Mouse (Mus musculus) brown adipose tissue, adult 24 weeks (tissue): Measurements from ENCODE around the gene Prss29. TPM values are rescaled to one million over a fixed set of nuclear protein-coding genes. Genes with fewer than 3 reads are reported as not detected.

ENCODE experiments used
- H3K27ac ChIP-seq: fragments of 200-500 bp; replicated peaks from 2 replicates; pipeline ENCODE4 v1.5.1; 2012; ENCODE audit warnings: low read depth, mild to moderate bottlenecking, low read length
- H3K4me1 ChIP-seq: fragments of 200-500 bp; 2 replicates; pipeline ENCODE4 v1.6.1; 2012; ENCODE audit warnings: low read length, mixed read lengths; ENCODE audit not compliant: control insufficient read depth, insufficient read depth, insufficient read length
- H3K4me3 ChIP-seq: fragments of 200-500 bp; 2 replicates; pipeline ENCODE4 v1.5.1; 2012; ENCODE audit warnings: low read depth, mild to moderate bottlenecking, low read length, moderate library complexity; ENCODE audit not compliant: insufficient read depth
- polyA plus RNA-seq: library from polyadenylated mRNA; stranded (reverse); fragments of >200 nt; gene quantifications from 2 replicates; pipeline ENCODE4 v1.2.4, GENCODE M21; 2012; ENCODE audit not compliant: missing spikeins, insufficient read depth, insufficient read length

Gene Prss29
- polyA plus RNA-seq, 1 experiment = not detected

DNA sequence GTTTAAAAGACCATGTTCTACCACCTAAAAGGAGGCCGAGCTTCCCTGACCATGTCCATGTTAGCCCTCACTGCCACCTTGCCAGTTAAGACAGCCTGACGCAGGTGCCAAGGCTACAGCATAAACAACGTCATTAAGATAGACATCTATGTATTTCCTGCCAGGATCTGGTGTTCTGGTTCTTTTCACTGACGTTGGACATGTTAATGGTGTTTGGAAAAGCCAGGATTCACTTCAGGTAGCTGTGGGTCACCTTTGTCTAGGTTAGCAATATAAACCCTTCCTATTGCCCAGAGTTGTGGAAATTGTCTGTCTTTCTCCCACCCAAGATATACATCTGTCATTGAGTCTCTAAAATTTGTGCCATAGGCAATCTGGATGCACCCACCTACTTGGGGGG lies 10.1 kb upstream of the Prss29 start, which contains the start of gene Prss28:
Gene Prss28, plus strand, starts transcription at position 301 of the 400 bp plus-strand sequence.
- no peak within 1 kb of the TSS for H3K27ac ChIP-seq
- H3K4me1 ChIP-seq = no peaks in the 10 kb centered on the region
- H3K4me3 ChIP-seq = no peak within 1 kb of the TSS

DNA sequence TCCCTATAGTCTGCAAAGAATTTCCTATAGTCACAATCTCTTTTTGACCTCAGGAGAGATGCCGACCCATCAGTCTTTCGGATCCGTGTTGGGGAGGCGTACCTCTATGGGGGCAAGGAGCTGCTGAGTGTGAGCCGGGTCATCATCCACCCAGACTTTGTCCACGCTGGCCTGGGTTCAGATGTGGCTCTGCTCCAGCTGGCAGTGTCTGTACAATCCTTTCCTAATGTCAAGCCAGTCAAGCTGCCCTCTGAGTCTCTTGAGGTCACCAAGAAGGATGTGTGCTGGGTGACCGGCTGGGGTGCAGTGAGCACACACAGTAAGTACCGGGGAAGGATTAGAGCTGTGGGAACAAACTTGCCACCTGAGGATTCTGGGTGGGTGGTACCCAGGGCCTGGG lies 2.4 kb downstream of the Prss29 start:
- H3K4me1 ChIP-seq = no peaks in the 10 kb centered on the region
- H3K4me3 ChIP-seq = no peak overlapping the region
- H3K27ac ChIP-seq = no peak overlapping the region

DNA sequence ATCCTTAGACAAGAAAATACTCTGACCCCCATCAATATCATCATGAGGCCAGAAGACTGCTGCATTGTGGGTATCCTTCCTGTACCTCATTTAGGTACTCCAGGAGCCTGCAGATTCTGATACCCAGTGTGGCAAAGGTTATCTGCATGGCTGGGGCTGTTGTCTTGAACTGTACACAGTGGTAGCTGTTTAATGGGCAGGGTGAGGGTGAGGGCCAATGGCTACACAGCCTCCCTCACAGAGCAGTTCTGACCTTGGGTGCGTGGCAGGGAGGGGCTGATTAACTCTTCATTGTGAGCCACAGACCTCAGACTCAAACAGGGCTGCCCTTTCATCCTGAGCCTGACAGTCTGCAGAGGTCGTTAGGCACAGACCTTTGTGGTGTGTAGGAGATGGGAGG lies 4.5 kb downstream of the Prss29 start:
- H3K27ac ChIP-seq = no peak overlapping the region
- no peaks in the 10 kb centered on the region for H3K4me1 ChIP-seq
- H3K4me3 ChIP-seq = no peak overlapping the region

DNA sequence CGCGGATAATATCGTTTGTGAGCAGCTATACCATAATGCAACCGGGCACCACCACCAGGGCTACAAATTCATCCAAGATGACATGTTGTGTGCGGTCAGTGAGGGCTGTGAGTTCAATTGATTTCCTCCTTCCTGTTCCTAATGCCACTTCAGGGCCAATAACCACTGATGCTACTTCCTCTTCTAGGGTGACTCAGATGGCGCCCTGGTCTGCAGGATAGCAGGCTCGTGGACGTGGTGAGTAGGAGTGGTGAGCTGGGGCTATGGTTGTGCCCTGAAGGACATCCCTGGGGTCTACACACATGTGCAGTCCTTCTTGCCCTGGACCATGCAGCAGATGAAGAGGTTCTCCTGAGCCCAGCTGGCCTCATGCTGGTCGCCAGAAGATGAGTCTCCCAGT lies 13.9 kb downstream of the Prss29 start:
- no peak overlapping the region for H3K4me3 ChIP-seq
- H3K27ac ChIP-seq = no peak overlapping the region
- no peaks in the 10 kb centered on the region for H3K4me1 ChIP-seq

DNA sequence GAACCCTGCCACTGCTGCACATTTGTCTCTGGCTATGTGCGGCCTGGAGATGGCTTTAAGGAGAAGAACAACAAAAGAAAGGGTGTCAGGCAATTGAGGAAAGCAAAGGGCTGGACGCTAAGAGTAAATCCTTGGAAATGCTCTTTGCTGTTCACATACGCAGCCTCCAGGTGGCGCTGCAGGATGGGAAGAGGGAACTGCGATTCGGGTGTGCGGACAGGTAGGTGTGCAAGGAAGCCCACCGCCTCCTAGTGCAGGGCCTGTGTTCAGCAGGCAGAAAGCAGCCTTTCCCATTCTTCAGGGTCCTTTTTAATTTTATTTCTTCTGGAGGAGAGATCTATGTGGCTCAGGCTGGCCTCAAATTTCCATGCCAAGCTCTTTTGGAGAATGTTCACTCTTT lies 15.5 kb downstream of the Prss29 start:
- H3K4me1 ChIP-seq = no peaks in the 10 kb centered on the region
- H3K27ac ChIP-seq = no peak overlapping the region
- H3K4me3 ChIP-seq = no peak overlapping the region

DNA sequence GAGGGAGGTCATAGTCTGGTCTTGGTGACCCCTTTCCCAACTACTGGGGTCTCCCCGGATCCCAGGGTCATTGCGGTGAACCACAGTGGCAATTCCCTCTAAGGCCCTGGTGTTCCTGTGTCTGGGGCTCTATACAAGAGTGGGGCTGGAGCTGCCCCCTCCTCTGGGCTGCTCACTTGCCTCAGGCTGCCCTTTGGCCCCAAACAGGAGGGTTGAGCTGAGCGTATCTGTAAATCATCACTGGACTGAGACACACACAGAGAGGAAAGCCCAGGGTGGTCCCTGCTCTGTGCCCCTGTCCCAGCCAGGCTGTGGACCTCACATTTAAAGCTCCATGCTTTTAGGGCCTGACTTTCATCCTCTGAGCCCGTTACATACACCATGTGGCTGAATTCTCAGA lies 19.8 kb downstream of the Prss29 start:
- Histone ChIP-seq H3K4me3 (no peak overlapping the region), H3K4me1 (no peaks in the 10 kb centered on the region), H3K27ac (no peak overlapping the region)

DNA sequence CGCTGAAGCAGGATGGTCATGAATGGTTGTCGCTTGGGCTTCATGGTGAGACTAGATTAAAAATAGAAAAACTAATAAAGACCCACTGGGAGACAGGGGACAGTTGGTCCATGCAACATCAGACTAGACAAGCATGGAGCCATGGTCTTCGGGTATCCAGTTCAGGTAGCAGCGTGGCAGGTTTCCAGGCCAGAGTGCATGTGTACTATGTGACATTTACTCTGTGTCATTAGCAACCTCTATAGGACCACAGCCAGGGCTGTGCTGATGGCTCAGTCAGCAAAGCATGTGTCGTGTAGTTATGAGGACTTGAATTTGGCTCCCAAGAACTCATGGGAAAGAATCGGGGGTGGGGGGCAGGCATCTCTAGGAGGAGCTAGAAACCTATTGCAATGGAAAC lies 21.5 kb downstream of the Prss29 start:
- H3K27ac ChIP-seq = no peak overlapping the region
- no peaks in the 10 kb centered on the region for H3K4me1 ChIP-seq
- H3K4me3 ChIP-seq = no peak overlapping the region

DNA sequence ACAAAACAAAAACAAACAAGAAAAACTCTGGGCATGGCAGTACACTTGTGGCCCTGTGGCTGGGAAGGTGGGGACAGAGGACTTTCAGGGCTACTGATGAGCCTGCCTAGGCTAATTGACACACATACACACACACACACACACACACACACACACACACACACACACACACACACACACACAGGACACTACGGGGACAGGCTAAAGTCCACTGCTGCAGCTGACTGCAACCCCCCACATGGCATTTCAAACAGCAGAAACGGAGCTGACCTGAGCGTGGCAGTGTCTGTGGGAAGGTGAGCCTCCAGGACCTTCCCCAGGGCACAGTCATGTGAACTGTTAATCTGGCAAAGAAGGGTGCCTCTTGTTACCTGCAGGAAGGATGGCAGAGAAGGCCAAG lies 23.0 kb downstream of the Prss29 start:
- H3K27ac ChIP-seq = no peak overlapping the region
- H3K4me1 ChIP-seq = no peaks in the 10 kb centered on the region
- H3K4me3 ChIP-seq = no peak overlapping the region

DNA sequence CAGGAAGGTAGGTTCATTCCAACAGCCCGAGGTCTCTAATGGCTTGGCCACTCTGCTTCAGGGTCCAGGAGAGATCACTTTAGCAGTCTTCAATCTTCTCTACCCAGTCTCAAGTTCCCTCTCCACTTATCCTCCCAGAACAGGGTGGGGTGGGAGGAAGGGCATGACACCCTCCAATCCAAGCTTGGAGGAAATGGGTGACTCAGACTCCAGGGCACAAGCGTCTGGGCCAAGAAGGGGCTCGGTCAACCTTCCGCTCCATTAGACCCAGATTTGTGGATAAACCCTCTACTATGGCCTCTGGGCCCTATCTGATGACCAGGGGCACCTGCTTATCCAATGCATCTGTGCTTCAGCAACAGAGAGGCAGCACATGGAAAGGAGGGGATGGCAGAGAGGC lies 27.0 kb downstream of the Prss29 start, which contains the start of gene Tpsab1:
Gene Tpsab1, minus strand, starts transcription at position 101 of the 400 bp plus-strand sequence.
- Histone ChIP-seq H3K27ac (no peak within 1 kb of the TSS), H3K4me3 (no peak within 1 kb of the TSS), H3K4me1 (no peaks in the 10 kb centered on the region)

DNA sequence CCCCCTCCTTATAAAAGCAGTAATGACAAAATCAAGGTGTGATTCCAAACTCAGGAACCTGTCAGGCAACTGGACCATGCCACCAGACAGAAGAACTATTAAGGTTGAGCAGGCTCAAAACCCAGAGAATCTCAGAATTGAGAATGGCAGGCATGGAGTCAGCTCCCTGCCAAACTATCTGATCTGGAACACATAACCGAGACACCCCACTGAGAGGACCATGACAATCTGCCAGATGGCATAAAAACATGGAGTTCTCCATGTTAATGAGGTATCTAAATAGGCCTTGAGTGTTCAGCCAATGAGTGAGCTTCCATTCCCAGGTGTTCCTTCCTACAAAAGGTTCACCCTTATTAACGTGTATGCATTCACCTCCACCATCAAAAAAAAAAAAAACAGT lies 42.8 kb downstream of the Prss29 start:
- Histone ChIP-seq H3K4me3 (no peak overlapping the region), H3K4me1 (no peaks in the 10 kb centered on the region), H3K27ac (no peak overlapping the region)

DNA sequence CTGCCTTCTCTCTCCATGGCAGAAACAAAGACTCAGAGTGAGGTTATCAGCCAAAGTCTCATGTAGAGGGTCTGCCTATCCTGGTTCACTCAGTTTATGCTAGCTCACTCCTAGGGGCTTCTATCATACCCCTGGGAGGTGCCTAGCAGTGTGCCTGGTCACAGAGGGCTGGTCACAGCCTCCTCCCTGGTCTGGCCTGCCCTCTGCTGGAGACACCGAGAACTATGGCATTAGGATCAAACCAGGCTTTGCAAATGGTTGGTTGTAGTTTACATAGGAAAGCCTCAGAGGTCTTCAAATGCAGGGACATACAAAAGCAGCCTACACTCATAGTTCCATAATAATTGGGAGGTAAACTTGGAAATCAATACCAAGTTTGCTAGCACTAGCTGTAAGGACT lies 45.3 kb downstream of the Prss29 start:
- no peaks in the 10 kb centered on the region for H3K4me1 ChIP-seq
- no peak overlapping the region for H3K27ac ChIP-seq
- no peak overlapping the region for H3K4me3 ChIP-seq

DNA sequence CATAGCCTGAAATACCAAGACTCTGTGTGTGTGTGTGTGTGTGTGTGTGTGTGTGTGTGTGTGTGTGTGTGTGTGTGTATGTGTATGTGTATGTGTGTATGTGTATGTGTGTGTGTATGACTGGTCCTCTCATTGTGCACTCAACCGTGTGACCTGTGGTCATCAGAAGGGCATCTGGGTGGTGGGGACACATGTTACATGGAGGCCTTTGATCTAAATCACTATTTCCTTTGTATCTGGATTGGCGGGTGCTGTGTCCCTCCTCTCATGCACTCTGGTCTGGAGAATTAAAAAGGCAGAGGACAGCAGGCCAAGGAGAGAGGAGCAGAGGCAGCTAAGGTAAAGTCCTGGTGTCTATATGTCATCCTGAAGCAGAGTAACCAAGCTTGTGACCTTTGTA lies 47.6 kb downstream of the Prss29 start, which contains the start of gene Tpsb2:
Gene Tpsb2, plus strand, starts transcription at position 301 of the 400 bp plus-strand sequence.
- Histone ChIP-seq H3K27ac (no peak within 1 kb of the TSS), H3K4me1 (no peaks in the 10 kb centered on the region), H3K4me3 (no peak within 1 kb of the TSS)

DNA sequence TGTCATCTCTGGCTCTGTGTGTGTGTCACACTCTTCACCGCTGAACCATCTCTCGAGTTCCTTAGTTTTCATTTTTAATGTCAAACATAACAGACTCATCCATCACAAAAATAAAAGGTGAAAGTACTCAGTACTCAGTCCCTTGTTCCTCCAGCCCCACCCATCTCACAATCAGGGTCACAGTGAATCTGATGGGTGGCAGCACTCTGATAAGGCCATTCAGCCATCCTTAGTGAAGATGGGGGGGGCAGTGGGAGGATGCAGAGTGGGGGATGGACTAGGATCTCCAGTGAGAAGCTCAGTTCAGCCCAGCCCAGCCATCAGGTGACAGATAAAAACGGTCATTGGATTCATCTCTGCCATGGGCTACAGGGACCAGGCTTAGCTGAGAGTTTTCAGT lies 50.5 kb downstream of the Prss29 start, which contains the start of gene Tpsg1:
Gene Tpsg1, plus strand, starts transcription at position 301 of the 400 bp plus-strand sequence.
- H3K4me1 ChIP-seq = no peaks in the 10 kb centered on the region

More for the DNA sequence above, 50.5 kb downstream of the Prss29 start, which contains the start of gene Tpsg1:
- H3K27ac ChIP-seq = no peak within 1 kb of the TSS
- no peak within 1 kb of the TSS for H3K4me3 ChIP-seq

Other genes with a start within 250 kb of the Prss29 start
- 13.1 and 22.6 TPM in 2 replicates for gene Tmem204, start 235.1 kb upstream of the Prss29 start, polyA plus RNA-seq
- 10.1 and 12.9 TPM in 2 replicates for gene Telo2, start 202.7 kb upstream of the Prss29 start, polyA plus RNA-seq
- gene Ptx4, start 197.9 kb upstream of the Prss29 start, polyA plus RNA-seq = not detected in 2 replicates
- gene Clcn7, start 185.3 kb upstream of the Prss29 start, polyA plus RNA-seq = 9.6 and 11.5 TPM in 2 replicates
- not detected in 2 replicates for gene Ccdc154, start 156.2 kb upstream of the Prss29 start, polyA plus RNA-seq
- gene Gm38655, start 143.2 kb upstream of the Prss29 start, polyA plus RNA-seq = not detected in 2 replicates
- 27.3 and 36.9 TPM in 2 replicates for gene BC003965, start 134.1 kb upstream of the Prss29 start, polyA plus RNA-seq
- 2.5 and 4.3 TPM in 2 replicates for gene Unkl, start 130.3 kb upstream of the Prss29 start, polyA plus RNA-seq
- 27.6 and 32.7 TPM in 2 replicates for gene Gnptg, start 78.5 kb upstream of the Prss29 start, polyA plus RNA-seq
- gene Tsr3, start 78.5 kb upstream of the Prss29 start, polyA plus RNA-seq = 9.9 and 13.1 TPM in 2 replicates
- 1.1 and 2.9 TPM in 2 replicates for gene Baiap3, start 62.3 kb upstream of the Prss29 start, polyA plus RNA-seq
- gene Ube2i, start 44.0 kb upstream of the Prss29 start, polyA plus RNA-seq = 56.0 and 66.5 TPM in 2 replicates
- not detected in 2 replicates for gene Prss34, start 20.3 kb upstream of the Prss29 start, polyA plus RNA-seq
- not detected in 2 replicates for gene Prss28, start 10.0 kb upstream of the Prss29 start, polyA plus RNA-seq
- gene Tpsab1, start 26.9 kb downstream of the Prss29 start, polyA plus RNA-seq = 0.63 TPM in 1 of 2 replicates, not detected in the other
- 6.1 and 8.8 TPM in 2 replicates for gene Tpsb2, start 47.7 kb downstream of the Prss29 start, polyA plus RNA-seq
- 0.99 TPM in 1 of 2 replicates, not detected in the other for gene Tpsg1, start 50.6 kb downstream of the Prss29 start, polyA plus RNA-seq
- gene Cacna1h, start 115.1 kb downstream of the Prss29 start, polyA plus RNA-seq = 1.3 TPM in 1 of 2 replicates, not detected in the other
- gene Tekt4, start 136.0 kb downstream of the Prss29 start, polyA plus RNA-seq = not detected in 2 replicates
- gene Sstr5, start 178.6 kb downstream of the Prss29 start, polyA plus RNA-seq = not detected in 2 replicates